Mouse (Mus musculus) R1 (cell line): ENCODE results near the gene Dnajc19.

Experiments used
- DNase-seq: peaks from one replicate; pipeline ENCODE4 v3.0.0-alpha.2; 2018; ENCODE audit warnings: low read depth, low spot score

Gene Dnajc19

GRCm38 (mm10) chr3:34030601-34031000 lies 50.5 kb downstream of the Dnajc19 start:
- no peak for DNase-seq

GRCm38 (mm10) chr3:34028935-34029334 lies 52.2 kb downstream of the Dnajc19 start:
- DNase-seq, result no peak

GRCm38 (mm10) chr3:34021259-34021828 lies 59.8 kb downstream of the Dnajc19 start:
- DNase-seq, result no peak

- peak; percentile 74 for DNase-seq
Observed at GRCm38 (mm10) chr3:34020382-34021258, 60.5 kb downstream of the Dnajc19 start.

GRCm38 (mm10) chr3:34019540-34020381 lies 61.4 kb downstream of the Dnajc19 start, which contains the start of gene Fxr1:
Gene Fxr1, plus strand, starts transcription at chr3:34019943.
- DNase-seq, result peak; percentile 81

- DNase-seq, result no peak
Observed at GRCm38 (mm10) chr3:34008191-34008590, 72.9 kb downstream of the Dnajc19 start.

GRCm38 (mm10) chr3:34007611-34008010 lies 73.5 kb downstream of the Dnajc19 start:
- DNase-seq, result peak; percentile 89

GRCm38 (mm10) chr3:34006824-34007223 lies 74.3 kb downstream of the Dnajc19 start:
- peak; percentile 48 for DNase-seq

- DNase-seq, result peak; percentile 68
Observed at GRCm38 (mm10) chr3:34006301-34006700, 74.8 kb downstream of the Dnajc19 start.
